Mouse (Mus musculus) megakaryocyte, embryonic 14.5 days (primary cell): Measurements from ENCODE around the gene Oprl1.

Experiments used
- FLI1 ChIP-seq: IDR thresholded peaks from 2 replicates; pipeline ENCODE4 v1.6.1; 2012; ENCODE audit warnings: low read length, inconsistent platforms, mixed read lengths
- GATA1 ChIP-seq: IDR thresholded peaks from 3 replicates; pipeline ENCODE4 v1.6.1; 2012; ENCODE audit warnings: mixed read lengths, low read length, inconsistent platforms, borderline replicate concordance

- TF ChIP-seq FLI1 (no peak), GATA1 (no peak)
Measured at GRCm38 (mm10) chr2:181691571-181691970, 23.2 kb upstream of the Oprl1 start.
